Mouse (Mus musculus) Patski (cell line): ENCODE data around the gene 4921524J17Rik. TPM values are rescaled to one million over a fixed set of nuclear protein-coding genes. Genes with fewer than 3 reads are reported as not detected.

Source experiments
- ATAC-seq: fragments of 100-300 bp; one replicate; pipeline ENCODE4 v1.8.0; 2021
- CTCF ChIA-PET: fragments of 350-600 bp; sonication (Branson Sonifier 250); formaldehyde crosslinking; loops from one replicate; lab custom pipeline; 2022; ENCODE audit warnings: inconsistent platforms; lab: Charles Lee
- POLR2A ChIA-PET: fragments of 350-600 bp; sonication (Branson Sonifier 250); formaldehyde crosslinking; loops from one replicate; lab custom pipeline; 2022; ENCODE audit warnings: antibody characterized with exemption, inconsistent platforms; lab: Charles Lee
- DNase-seq: peaks from one replicate; pipeline ENCODE4 v3.0.0-alpha.2; 2011; ENCODE audit warnings: low read depth, low spot score
- H3K27me3 ChIP-seq: fragments of 371-371 bp; one replicate; pipeline ENCODE4 v1.5.1; 2021
- CTCF ChIP-seq: fragments of 100-300 bp; IDR thresholded peaks from one replicate; pipeline ENCODE4 v1.5.1; 2021
- in situ Hi-C: fragments of 300-500 bp; cut with MboI; formaldehyde crosslinking; loops from 3 replicates; pipeline ENCODE4 v1.11.1; 2018; ENCODE audit warnings: low pct_unique_long_range_greater_than_20kb, mixed read lengths
- polyA plus RNA-seq: library from polyadenylated mRNA; unstranded; gene quantifications from one replicate; pipeline ENCODE4 v1.2.3, GENCODE M21; 2021

The 4921524J17Rik gene
- polyA plus RNA-seq, 1 experiment from 2014 or later, result 25.1 TPM

GRCm38 (mm10) chr8:85464316-85464715 is 31.7 kb upstream of the 4921524J17Rik start:
- no peak for TF ChIP-seq CTCF
- POLR2A ChIA-PET, result no interaction called here
- DNase-seq (no peak), ATAC-seq (no peak)
- CTCF ChIA-PET, result no interaction called here
- in situ Hi-C loops, result loop anchor here (10.0 kb wide), 1 partner anchor 1120 kb away; the partner anchor contains the start of gene Abcc12
- no peaks in the 10 kb centered on the region for H3K27me3 ChIP-seq

- CTCF ChIA-PET, result interaction anchor here (1.1 to 2.7 kb wide), 3 partner anchors 10 to 33 kb away, joined by 3 to 9 read pairs (median 4); no protein-coding TSS in a partner anchor
- POLR2A ChIA-PET, result interaction anchor here (0.6 kb wide), 1 partner anchor 145 kb away, joined by 3 read pairs; no protein-coding TSS in a partner anchor
- TF ChIP-seq CTCF, result no peak
- in situ Hi-C loops, result loop anchor here (10.0 kb wide), 1 partner anchor 1122 kb away; the partner anchor contains the start of gene Abcc12
- ATAC-seq (no peak), DNase-seq (no peak)
- no peaks in the 10 kb centered on the region for H3K27me3 ChIP-seq
These were observed 29.8 kb upstream of the 4921524J17Rik start for GRCm38 (mm10) chr8:85462441-85462840.

- POLR2A ChIA-PET, result no interaction called here
- in situ Hi-C loops, result loop anchor here (10.0 kb wide), 1 partner anchor 1123 kb away; the partner anchor contains the start of gene Abcc12
- H3K27me3 ChIP-seq, result no peaks in the 10 kb centered on the region
- ATAC-seq, result no peak
- peak; percentile 67 for TF ChIP-seq CTCF
- CTCF ChIA-PET, result interaction anchor here (1.0 to 2.7 kb wide), 7 partner anchors 17 to 1124 kb away, joined by 3 to 9 read pairs (median 3); no protein-coding TSS in a partner anchor
- DNase-seq, result no peak
These were observed 28.7 kb upstream of the 4921524J17Rik start for GRCm38 (mm10) chr8:85461377-85461776.

GRCm38 (mm10) chr8:85460804-85461203 is 28.2 kb upstream of the 4921524J17Rik start:
- ATAC-seq, result no peak
- DNase-seq, result no peak
- H3K27me3 ChIP-seq, result no peaks in the 10 kb centered on the region
- in situ Hi-C loops, result loop anchor here (10.0 kb wide), 1 partner anchor 1124 kb away; the partner anchor contains the start of gene Abcc12
- ChIA-PET POLR2A (no interaction called here), CTCF (interaction anchor here (0.6 to 2.7 kb wide), 7 partner anchors 17 to 1124 kb away, joined by 3 to 9 read pairs (median 3); no protein-coding TSS in a partner anchor)
- peak; percentile 58 for TF ChIP-seq CTCF

DNA sequence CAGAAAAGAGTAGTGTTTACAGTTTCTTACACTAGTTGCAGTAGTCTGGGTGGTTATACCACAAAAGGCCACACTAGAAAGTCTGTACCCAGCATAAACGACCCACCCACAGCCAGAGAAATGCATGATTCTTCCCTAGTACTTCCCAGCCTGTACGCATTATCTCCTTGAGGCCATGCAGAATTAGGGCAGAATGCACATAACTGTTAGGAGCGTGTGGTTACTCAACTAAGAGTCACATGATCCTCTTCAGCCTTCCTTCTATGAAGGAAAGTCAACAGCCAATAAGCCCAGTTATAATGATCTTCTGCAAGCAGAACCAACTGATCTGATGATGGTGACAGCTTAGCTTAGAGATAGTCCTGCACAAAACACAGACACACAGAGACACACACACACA is 26.9 kb upstream of the 4921524J17Rik start:
- DNase-seq (no peak), ATAC-seq (no peak)
- no peak for TF ChIP-seq CTCF
- POLR2A ChIA-PET, result no interaction called here
- CTCF ChIA-PET, result no interaction called here
- H3K27me3 ChIP-seq, result no peaks in the 10 kb centered on the region
- in situ Hi-C loops, result loop anchor here (5.0 kb wide), 2 partner anchors 68 to 208 kb away; no protein-coding TSS in a partner anchor

DNA sequence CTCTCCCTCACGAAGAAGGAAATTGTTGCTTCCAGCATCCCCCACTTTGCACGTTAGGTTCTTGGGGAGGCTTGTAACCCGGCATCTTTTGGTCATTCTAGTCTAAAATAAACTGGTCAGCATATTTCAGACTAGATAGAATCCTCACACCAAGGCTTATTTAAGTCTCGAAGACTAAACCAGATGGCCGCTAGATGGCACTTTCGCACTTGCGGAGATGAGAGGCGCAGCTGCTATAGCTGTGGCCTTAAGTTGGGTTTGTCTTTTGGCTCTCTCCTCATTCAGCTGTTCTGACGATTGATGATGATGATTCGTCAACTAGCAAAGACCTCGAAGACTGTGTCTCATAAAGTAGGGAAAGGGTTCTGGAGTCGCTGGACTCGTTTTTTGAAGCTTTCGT is 23.9 kb upstream of the 4921524J17Rik start:
- ATAC-seq (no peak), DNase-seq (peak; percentile 22)
- H3K27me3 ChIP-seq, result no peaks in the 10 kb centered on the region
- ChIA-PET POLR2A (no interaction called here), CTCF (interaction anchor here (0.8 to 1.8 kb wide), 8 partner anchors 10 to 222 kb away, joined by 3 to 7 read pairs (median 3); no protein-coding TSS in a partner anchor)
- in situ Hi-C loops, result loop anchor here (5.0 kb wide), 2 partner anchors 71 to 211 kb away; no protein-coding TSS in a partner anchor
- TF ChIP-seq CTCF, result peak; percentile 87

- POLR2A ChIA-PET, result no interaction called here
- no peaks in the 10 kb centered on the region for H3K27me3 ChIP-seq
- in situ Hi-C loops, result loop anchor here (5.0 kb wide), 2 partner anchors 73 to 213 kb away; no protein-coding TSS in a partner anchor
- TF ChIP-seq CTCF, result no peak
- CTCF ChIA-PET, result interaction anchor here (1.3 kb wide), 1 partner anchor 31 kb away, joined by 3 read pairs; no protein-coding TSS in a partner anchor
- no peak for ATAC-seq
- DNase-seq, result no peak
These were observed 22.1 kb upstream of the 4921524J17Rik start for GRCm38 (mm10) chr8:85454750-85455149.

GRCm38 (mm10) chr8:85453256-85453655 is 20.6 kb upstream of the 4921524J17Rik start:
- ChIA-PET POLR2A (no interaction called here), CTCF (no interaction called here)
- no peak for DNase-seq
- in situ Hi-C loops, result no loop called here
- no peaks in the 10 kb centered on the region for H3K27me3 ChIP-seq
- no peak for ATAC-seq
- no peak for TF ChIP-seq CTCF

DNA sequence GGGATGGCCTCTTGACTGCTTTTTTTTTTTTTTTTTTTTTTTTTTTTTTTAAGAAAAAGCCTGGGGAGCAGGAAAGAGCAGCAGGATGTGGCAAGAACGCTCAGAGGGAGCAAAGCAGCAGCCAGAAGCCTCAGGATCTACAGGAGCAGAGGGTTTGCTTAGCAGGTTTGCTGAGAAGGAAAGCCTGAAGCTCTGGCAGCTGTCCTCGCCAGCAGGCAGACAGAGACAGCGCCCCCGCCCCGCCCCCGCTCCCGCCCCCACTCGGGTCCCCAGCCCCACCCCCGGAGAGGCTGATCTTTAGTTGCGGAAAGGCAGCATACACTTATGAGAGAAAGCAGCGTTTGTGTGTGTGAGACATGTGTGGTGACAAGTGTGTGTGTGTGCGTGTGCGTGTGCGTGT is 19.7 kb upstream of the 4921524J17Rik start:
- H3K27me3 ChIP-seq, result no peaks in the 10 kb centered on the region
- DNase-seq (no peak), ATAC-seq (no peak)
- no peak for TF ChIP-seq CTCF
- in situ Hi-C loops, result no loop called here
- ChIA-PET CTCF (no interaction called here), POLR2A (no interaction called here)

DNA sequence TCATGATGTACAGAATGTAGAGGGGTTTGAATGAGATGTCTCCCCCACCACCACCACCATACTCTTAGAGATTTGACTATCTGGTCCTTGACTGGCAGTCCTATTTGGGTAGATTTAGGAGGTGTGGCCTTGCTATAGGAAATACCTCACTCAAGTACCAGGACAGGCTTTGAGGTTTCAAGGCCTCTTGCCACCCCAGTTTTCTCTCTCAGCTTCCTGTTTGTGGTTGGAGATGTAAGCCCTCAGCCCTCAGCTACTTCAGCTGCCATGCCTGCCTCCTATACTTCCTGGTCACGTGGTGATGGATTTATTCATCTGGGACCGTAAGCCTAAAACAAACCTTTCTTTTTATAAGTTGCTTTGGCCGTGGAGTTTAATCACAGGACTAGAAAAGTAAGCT is 17.7 kb upstream of the 4921524J17Rik start:
- no peak for DNase-seq

More for the DNA sequence above, 17.7 kb upstream of the 4921524J17Rik start:
- ChIA-PET CTCF (no interaction called here), POLR2A (no interaction called here)
- ATAC-seq, result no peak
- TF ChIP-seq CTCF, result no peak
- H3K27me3 ChIP-seq, result no peaks in the 10 kb centered on the region
- in situ Hi-C loops, result no loop called here
